Mouse (Mus musculus): ENCODE results near the gene Rhox3g. TPM values are rescaled to one million over a fixed set of nuclear protein-coding genes. Genes with fewer than 3 reads are reported as not detected.
"Not testable (repeated sequence)": the region's sequence is repeated elsewhere in the genome, so short reads cannot be mapped to it uniquely, and the experiment has no call there.

The Rhox3g gene
- not detected in 2 replicates for polyA plus RNA-seq (2015; fragmentation: Nextera tagmentation; extraction: Ambion mirVana)

DNA sequence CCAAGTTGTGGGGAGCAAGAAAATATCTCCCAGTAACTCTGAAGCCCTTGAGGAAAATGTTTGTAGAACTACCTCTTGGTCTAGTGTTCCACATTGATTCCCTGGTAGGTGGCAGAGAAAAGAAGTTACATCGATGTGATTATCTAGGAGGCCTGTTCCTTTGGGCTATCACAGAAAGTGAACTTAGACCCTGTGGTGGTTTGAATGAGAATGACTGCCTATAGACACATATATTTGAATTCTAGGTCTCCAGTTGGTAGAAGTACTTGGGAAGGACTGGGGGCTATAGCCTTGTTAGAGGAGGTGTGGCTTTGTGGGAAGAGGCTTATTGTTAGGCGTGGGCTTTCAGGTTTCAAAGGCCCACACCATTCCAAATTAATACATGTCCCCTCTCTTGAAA is at the start of gene Rhox3g:
TSS of gene Rhox3g (minus strand) at position 101 of the 400 bp plus-strand sequence.
- not testable (repeated sequence) for H3K27me3 ChIP-seq (replicated peaks); H3K4me1 ChIP-seq; H3K9ac ChIP-seq (replicated peaks); H3K27ac ChIP-seq (replicated peaks); ATAC-seq (ENCODE audit: low FRiP score); H3K4me2 ChIP-seq; H3K9me3 ChIP-seq (replicated peaks); H3K36me3 ChIP-seq; H3K4me3 ChIP-seq (replicated peaks)
- WGBS = 87% methylated on average over 2 of the region's 2 CpGs

DNA sequence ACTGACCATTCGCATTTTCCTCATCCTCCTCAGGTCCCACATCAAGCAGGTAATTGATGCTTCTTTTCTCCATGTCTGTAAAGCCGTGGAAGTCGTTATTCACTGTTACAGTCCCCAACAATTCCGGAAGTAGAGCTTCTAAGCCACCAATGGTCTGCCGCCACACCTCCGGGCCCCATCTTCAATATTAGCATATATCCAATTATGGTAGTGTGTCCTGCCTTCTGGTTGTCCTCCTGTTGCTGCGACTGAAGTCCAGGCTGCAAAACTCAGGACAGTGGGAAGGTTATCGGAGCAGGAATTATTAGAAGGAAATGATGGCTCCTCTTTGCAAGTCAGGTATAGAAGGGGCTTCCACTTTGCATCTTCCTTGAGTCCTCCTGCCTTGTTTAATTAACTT is 44.8 kb upstream of the Rhox3g start, which contains the start of gene Rhox2h:
TSS of gene Rhox2h (minus strand) at position 101 of the 400 bp plus-strand sequence.
- not testable (repeated sequence) for H3K27me3 ChIP-seq (replicated peaks); H3K9ac ChIP-seq (replicated peaks); H3K4me1 ChIP-seq; H3K36me3 ChIP-seq; H3K27ac ChIP-seq (replicated peaks); H3K4me3 ChIP-seq (replicated peaks); H3K9me3 ChIP-seq (replicated peaks); H3K4me2 ChIP-seq; ATAC-seq (ENCODE audit: low FRiP score)
- WGBS = 87% methylated on average over 8 of the region's 8 CpGs

DNA sequence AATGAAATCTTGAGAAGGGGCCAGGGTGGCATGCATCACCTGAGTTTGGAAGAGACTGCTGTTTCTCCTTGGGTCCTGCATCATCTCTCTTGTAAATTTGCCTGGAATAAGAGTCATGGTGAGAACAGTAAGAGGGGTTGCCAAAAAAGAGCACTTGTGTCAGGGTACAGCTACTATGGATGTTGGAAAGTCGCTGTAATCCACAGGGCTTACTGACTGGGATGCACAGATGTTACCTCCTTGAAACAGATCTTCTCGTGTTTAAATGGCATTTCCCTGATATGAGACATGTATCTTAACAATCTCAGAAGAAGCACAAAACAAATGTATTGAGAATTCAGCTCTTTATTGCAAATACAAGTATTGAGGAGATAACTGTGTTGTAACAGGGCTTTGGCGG is 40.3 kb upstream of the Rhox3g start, which contains the start of gene Rhox3h:
TSS of gene Rhox3h (minus strand) at position 101 of the 400 bp plus-strand sequence.
- H3K27ac ChIP-seq (replicated peaks); H3K36me3 ChIP-seq; ATAC-seq (ENCODE audit: low FRiP score); H3K4me3 ChIP-seq (replicated peaks); H3K9me3 ChIP-seq (replicated peaks); H3K9ac ChIP-seq (replicated peaks); H3K27me3 ChIP-seq (replicated peaks); H3K4me2 ChIP-seq; H3K4me1 ChIP-seq: not testable (repeated sequence)
- WGBS = 100% methylated on average over 1 of the region's 3 CpGs

DNA sequence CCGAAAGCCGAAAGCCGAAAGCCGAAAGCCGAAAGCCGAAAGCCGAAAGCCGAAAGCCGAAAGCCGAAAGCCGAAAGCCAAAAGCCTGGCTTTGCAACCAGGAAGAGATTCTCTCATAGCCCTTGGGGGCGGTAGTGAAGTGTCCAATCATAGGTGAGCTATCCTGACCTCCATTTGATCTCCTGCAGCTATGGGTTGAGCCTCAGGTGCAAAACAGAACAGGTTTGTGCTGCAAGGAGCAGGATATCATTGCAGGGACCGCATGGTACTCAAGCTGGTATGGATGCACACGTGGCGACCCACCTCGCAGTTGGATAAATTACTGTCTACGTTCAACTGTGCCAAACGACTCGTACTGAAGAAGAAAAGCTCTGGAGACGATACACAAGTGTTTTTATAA is 22.8 kb upstream of the Rhox3g start, which contains the start of gene Rhox4g:
TSS of gene Rhox4g (minus strand) at position 101 of the 400 bp plus-strand sequence.
- H3K4me1 ChIP-seq; H3K36me3 ChIP-seq; H3K27ac ChIP-seq (replicated peaks); H3K4me2 ChIP-seq; H3K4me3 ChIP-seq (replicated peaks); H3K9ac ChIP-seq (replicated peaks); H3K9me3 ChIP-seq (replicated peaks); ATAC-seq (ENCODE audit: low FRiP score); H3K27me3 ChIP-seq (replicated peaks): not testable (repeated sequence)
- WGBS = 84% methylated on average over 16 of the region's 20 CpGs

DNA sequence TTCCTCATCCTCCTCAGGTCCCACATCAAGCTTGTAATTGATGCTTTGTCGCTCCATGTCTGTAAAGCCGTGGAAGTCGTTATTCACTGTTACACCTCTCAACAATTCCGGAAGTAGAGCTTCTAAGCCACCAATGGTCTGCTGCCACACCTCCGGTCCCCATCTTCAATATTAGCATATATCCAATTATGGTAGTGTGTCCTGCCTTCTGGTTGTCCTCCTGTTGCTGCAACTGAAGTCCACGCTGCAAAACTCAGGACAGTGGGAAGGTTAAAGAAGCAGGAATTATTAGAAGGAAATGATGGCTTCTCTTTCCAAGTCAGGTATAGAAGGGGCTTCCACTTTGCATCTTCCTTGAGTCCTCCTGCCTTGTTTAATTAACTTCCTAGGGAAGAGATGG is 15.0 kb upstream of the Rhox3g start, which contains the start of gene Rhox2g:
TSS of gene Rhox2g (minus strand) at position 101 of the 400 bp plus-strand sequence.
- 94% methylated on average over 6 of the region's 6 CpGs for WGBS
- H3K4me1 ChIP-seq = not testable (repeated sequence)

DNA sequence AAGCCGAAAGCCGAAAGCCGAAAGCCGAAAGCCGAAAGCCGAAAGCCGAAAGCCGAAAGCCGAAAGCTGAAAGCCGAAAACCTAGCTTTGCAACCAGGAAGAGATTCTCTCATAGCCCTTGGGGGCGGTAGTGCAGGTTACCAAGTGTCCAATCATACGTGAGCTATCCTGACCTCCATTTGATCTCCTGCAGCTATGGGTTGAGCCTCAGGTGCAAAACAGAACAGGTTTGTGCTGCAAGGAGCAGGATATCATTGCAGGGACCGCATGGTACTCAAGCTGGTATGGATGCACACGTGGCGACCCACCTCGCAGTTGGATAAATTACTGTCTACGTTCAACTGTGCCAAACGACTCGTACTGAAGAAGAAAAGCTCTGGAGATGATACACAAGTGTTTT is 20.8 kb downstream of the Rhox3g start, which contains the start of gene Rhox4f:
TSS of gene Rhox4f (minus strand) at position 101 of the 400 bp plus-strand sequence.
- not testable (repeated sequence) for H3K4me1 ChIP-seq; H3K9ac ChIP-seq (replicated peaks); H3K27ac ChIP-seq (replicated peaks); H3K27me3 ChIP-seq (replicated peaks); ATAC-seq (ENCODE audit: low FRiP score); H3K36me3 ChIP-seq; H3K4me2 ChIP-seq; H3K4me3 ChIP-seq (replicated peaks); H3K9me3 ChIP-seq (replicated peaks)
- WGBS = 96% methylated on average over 15 of the region's 19 CpGs

More for the DNA sequence above, 15.0 kb upstream of the Rhox3g start, which contains the start of gene Rhox2g:
- not testable (repeated sequence) for H3K36me3 ChIP-seq; H3K9ac ChIP-seq (replicated peaks); H3K9me3 ChIP-seq (replicated peaks); H3K4me3 ChIP-seq (replicated peaks); H3K27me3 ChIP-seq (replicated peaks); ATAC-seq (ENCODE audit: low FRiP score); H3K27ac ChIP-seq (replicated peaks); H3K4me2 ChIP-seq

DNA sequence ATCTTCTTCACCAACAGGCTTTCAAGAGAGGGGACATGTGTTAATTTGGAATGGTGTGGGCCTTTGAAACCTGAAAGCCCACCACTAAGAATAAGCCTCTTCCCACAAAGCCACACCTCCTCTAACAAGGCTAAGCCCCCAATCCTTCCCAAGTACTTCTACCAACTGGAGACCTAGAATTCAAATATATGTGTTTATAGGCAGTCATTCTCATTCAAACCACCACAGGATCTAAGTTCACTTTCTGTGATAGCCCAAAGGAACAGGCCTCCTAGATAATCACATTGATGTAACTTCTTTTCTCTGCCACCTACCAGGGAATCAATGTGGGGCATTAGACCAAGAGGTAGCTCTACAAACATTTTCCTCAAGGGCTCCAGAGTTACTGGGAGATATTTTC is 47.7 kb downstream of the Rhox3g start, which contains the start of gene Rhox3f:
TSS of gene Rhox3f (plus strand) at position 301 of the 400 bp plus-strand sequence.
- not testable (repeated sequence) for H3K27me3 ChIP-seq (replicated peaks); H3K9me3 ChIP-seq (replicated peaks); H3K27ac ChIP-seq (replicated peaks); H3K36me3 ChIP-seq; H3K4me2 ChIP-seq; ATAC-seq (ENCODE audit: low FRiP score); H3K4me3 ChIP-seq (replicated peaks); H3K9ac ChIP-seq (replicated peaks); H3K4me1 ChIP-seq

Other genes starting within 250 kb of the Rhox3g start
- not detected in 2 replicates for gene Rhox3a2, start 248.6 kb downstream of the Rhox3g start, polyA plus RNA-seq (2015; fragmentation: Nextera tagmentation; extraction: Ambion mirVana)
- gene Rhox4a2, start 237.8 kb downstream of the Rhox3g start, polyA plus RNA-seq (2015; fragmentation: Nextera tagmentation; extraction: Ambion mirVana) = 8.1 TPM in 1 of 2 replicates, not detected in the other
- gene Rhox2b, start 216.5 kb downstream of the Rhox3g start, polyA plus RNA-seq (2015; fragmentation: Nextera tagmentation; extraction: Ambion mirVana) = not detected in 2 replicates
- gene Rhox4b, start 196.1 kb downstream of the Rhox3g start, polyA plus RNA-seq (2015; fragmentation: Nextera tagmentation; extraction: Ambion mirVana) = 3.9 TPM in 1 of 2 replicates, not detected in the other
- not detected in 2 replicates for gene Rhox2c, start 174.9 kb downstream of the Rhox3g start, polyA plus RNA-seq (2015; fragmentation: Nextera tagmentation; extraction: Ambion mirVana)
- gene Rhox3c, start 170.0 kb downstream of the Rhox3g start, polyA plus RNA-seq (2015; fragmentation: Nextera tagmentation; extraction: Ambion mirVana) = not detected in 2 replicates
- not detected in 2 replicates for gene Rhox4c, start 148.3 kb downstream of the Rhox3g start, polyA plus RNA-seq (2015; fragmentation: Nextera tagmentation; extraction: Ambion mirVana)
- not detected in 2 replicates for gene Rhox2d, start 135.2 kb downstream of the Rhox3g start, polyA plus RNA-seq (2015; fragmentation: Nextera tagmentation; extraction: Ambion mirVana)
- not detected in 2 replicates for gene Rhox4d, start 114.3 kb downstream of the Rhox3g start, polyA plus RNA-seq (2015; fragmentation: Nextera tagmentation; extraction: Ambion mirVana)
- gene Rhox2e, start 98.2 kb downstream of the Rhox3g start, polyA plus RNA-seq (2015; fragmentation: Nextera tagmentation; extraction: Ambion mirVana) = not detected in 2 replicates
- gene Rhox3e, start 86.6 kb downstream of the Rhox3g start, polyA plus RNA-seq (2015; fragmentation: Nextera tagmentation; extraction: Ambion mirVana) = not detected in 2 replicates
- gene Rhox4e, start 71.2 kb downstream of the Rhox3g start, polyA plus RNA-seq (2015; fragmentation: Nextera tagmentation; extraction: Ambion mirVana) = not detected in 2 replicates
- 0.36 TPM in 1 of 2 replicates, not detected in the other for gene Rhox2f, start 57.2 kb downstream of the Rhox3g start, polyA plus RNA-seq (2015; fragmentation: Nextera tagmentation; extraction: Ambion mirVana)
- not detected in 2 replicates for gene Rhox3f, start 47.6 kb downstream of the Rhox3g start, polyA plus RNA-seq (2015; fragmentation: Nextera tagmentation; extraction: Ambion mirVana)
- not detected in 2 replicates for gene Rhox4f, start 20.9 kb downstream of the Rhox3g start, polyA plus RNA-seq (2015; fragmentation: Nextera tagmentation; extraction: Ambion mirVana)
- not detected in 2 replicates for gene Rhox2g, start 14.9 kb upstream of the Rhox3g start, polyA plus RNA-seq (2015; fragmentation: Nextera tagmentation; extraction: Ambion mirVana)
- gene Rhox4g, start 22.7 kb upstream of the Rhox3g start, polyA plus RNA-seq (2015; fragmentation: Nextera tagmentation; extraction: Ambion mirVana) = not detected in 2 replicates
- not detected in 2 replicates for gene Rhox3h, start 40.2 kb upstream of the Rhox3g start, polyA plus RNA-seq (2015; fragmentation: Nextera tagmentation; extraction: Ambion mirVana)
- not detected in 2 replicates for gene Rhox2h, start 44.7 kb upstream of the Rhox3g start, polyA plus RNA-seq (2015; fragmentation: Nextera tagmentation; extraction: Ambion mirVana)
- 0.35 and 0.82 TPM in 2 replicates for gene Rhox5, start 176.2 kb upstream of the Rhox3g start, polyA plus RNA-seq (2015; fragmentation: Nextera tagmentation; extraction: Ambion mirVana)
- gene Rhox6, start 198.3 kb upstream of the Rhox3g start, polyA plus RNA-seq (2015; fragmentation: Nextera tagmentation; extraction: Ambion mirVana) = not detected in 2 replicates
- gene Rhox7a, start 203.1 kb upstream of the Rhox3g start, polyA plus RNA-seq (2015; fragmentation: Nextera tagmentation; extraction: Ambion mirVana) = not detected in 2 replicates

All from neural tube, embryonic 15.5 days (tissue).